Mouse (Mus musculus): ENCODE measurements at regions not wholly inside any gene's neighbourhood (a gene's known extent, or its start where the extent isn't known, plus 50 kb on each side); places are given as distances from the start of the nearest gene placed in this dataset.

DNA sequence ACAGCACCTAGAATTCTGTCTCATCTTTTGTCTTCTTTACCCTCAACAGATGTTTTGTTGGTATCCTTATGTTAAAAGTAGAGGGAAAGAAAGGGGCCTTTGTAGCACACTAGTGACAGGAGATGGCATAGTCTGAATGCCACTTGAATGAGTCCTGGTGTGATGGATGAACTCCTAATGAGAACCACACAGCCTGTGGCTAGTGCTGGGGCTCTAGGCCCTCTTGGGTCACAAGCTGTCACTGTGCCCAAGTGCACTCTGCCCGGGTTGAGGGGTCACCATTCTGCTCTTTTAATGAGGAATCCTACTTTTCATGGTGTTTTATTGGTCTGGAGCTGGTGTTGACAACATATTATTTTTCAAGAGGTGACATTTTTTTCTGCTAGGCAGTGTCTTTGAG is 355.0 kb upstream of the Nrp1 start:
- no peak for TF ChIP-seq CTCF (IDR thresholded peaks at IDR 0.05; ENCODE audit: extremely low read depth, insufficient read depth, insufficient read length, insufficient replicate concordance)
- no peak for TF ChIP-seq POLR2A (IDR thresholded peaks at IDR 0.05; ENCODE audit: low read depth, low read length)
